Mouse (Mus musculus) hindbrain, embryonic 12.5 days (tissue): ENCODE data around the gene Taf9b. TPM values are rescaled to one million over a fixed set of nuclear protein-coding genes. Genes with fewer than 3 reads are reported as not detected.
"Not testable (repeated sequence)": the region's sequence is repeated elsewhere in the genome, so short reads cannot be mapped to it uniquely, and the experiment has no call there.

Experiments used
- ATAC-seq: fragments of 200-750 bp; cut with Nextera tagmentation; 2 replicates; pipeline ENCODE4 v1.8.0; 2017; ENCODE audit warnings: moderate TSS enrichment; ENCODE audit not compliant: low FRiP score
- H3K27ac ChIP-seq: fragments of 300-500 bp; sonication (generic); 2 replicates; pipeline ENCODE4 v1.5.1; 2016; ENCODE audit warnings: mild to moderate bottlenecking
- H3K27me3 ChIP-seq: fragments of 300-500 bp; sonication (generic); 2 replicates; pipeline ENCODE4 v1.6.1; 2016; ENCODE audit warnings: mild to moderate bottlenecking
- H3K36me3 ChIP-seq: fragments of 300-500 bp; sonication (generic); 2 replicates; pipeline ENCODE4 v1.6.1; 2016; ENCODE audit warnings: mild to moderate bottlenecking
- H3K4me1 ChIP-seq: fragments of 300-500 bp; sonication (generic); 2 replicates; pipeline ENCODE4 v1.6.1; 2016
- H3K4me2 ChIP-seq: fragments of 300-500 bp; sonication (generic); replicated peaks from 2 replicates; pipeline ENCODE4 v1.6.1; 2016; ENCODE audit warnings: mild to moderate bottlenecking
- H3K4me3 ChIP-seq: fragments of 300-500 bp; sonication (generic); 2 replicates; pipeline ENCODE4 v1.5.1; 2016; ENCODE audit warnings: mild to moderate bottlenecking
- H3K9ac ChIP-seq: fragments of 300-500 bp; sonication (generic); 2 replicates; pipeline ENCODE4 v1.6.1; 2016; ENCODE audit warnings: mild to moderate bottlenecking, moderate library complexity
- H3K9me3 ChIP-seq: fragments of 300-500 bp; sonication (generic); replicated peaks from 2 replicates; pipeline ENCODE4 v1.6.1; 2016; ENCODE audit warnings: mild to moderate bottlenecking
- WGBS: fragments of 180-500 bp; shearing (Covaris S2); methylation state at CpG from one replicate; pipeline ENCODE4 v1.1.7; 2016; 5-methylcytosine and 5-hydroxymethylcytosine counted together
- polyA plus RNA-seq: library from polyadenylated mRNA; unstranded; fragments of >200 nt; fragmentation: Nextera tagmentation; extraction: Ambion mirVana; gene quantifications from 2 replicates; pipeline ENCODE4 v1.2.1, GENCODE M21; 2016

Gene Taf9b
- 13.8 and 13.9 TPM in 2 replicates for polyA plus RNA-seq

DNA sequence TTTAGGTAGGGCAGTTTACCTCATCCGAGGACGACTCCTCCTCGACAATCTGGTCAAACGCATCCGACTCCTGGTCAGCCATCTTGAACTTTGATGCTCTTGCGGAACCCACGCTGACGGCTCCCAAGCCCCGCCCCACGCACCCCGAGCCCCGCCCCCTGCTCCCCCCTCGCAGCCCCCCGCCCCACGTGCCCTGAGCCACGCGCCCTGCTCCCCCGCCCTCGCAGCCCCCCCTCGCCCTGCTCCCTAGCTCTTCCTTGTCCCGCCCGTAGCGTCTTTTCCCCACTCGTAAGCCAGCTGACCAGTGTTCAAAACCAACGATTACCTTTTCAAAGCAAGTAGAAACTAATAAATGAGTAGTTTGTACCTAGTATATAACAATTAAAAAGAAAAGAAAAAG is at the start of gene Taf9b:
Gene Taf9b, minus strand, starts transcription at position 101 of the 400 bp plus-strand sequence.
- H3K27me3 ChIP-seq, result no peaks in the 10 kb centered on the region
- ATAC-seq, result no peak
- H3K4me3 ChIP-seq, result peak within 1 kb of the TSS; percentile 52; the same call in 1 of the 2 replicates
- no peak within 1 kb of the TSS for H3K27ac ChIP-seq
- no peak within 1 kb of the TSS for H3K9ac ChIP-seq
- H3K4me1 ChIP-seq, result no peaks in the 10 kb centered on the region
- no peaks in the 10 kb centered on the region for H3K36me3 ChIP-seq
- WGBS, result 91% methylated on average over 16 of the region's 25 CpGs
- no peaks in the 10 kb centered on the region for H3K9me3 ChIP-seq
- peak within 1 kb of the TSS; percentile 50 for H3K4me2 ChIP-seq

DNA sequence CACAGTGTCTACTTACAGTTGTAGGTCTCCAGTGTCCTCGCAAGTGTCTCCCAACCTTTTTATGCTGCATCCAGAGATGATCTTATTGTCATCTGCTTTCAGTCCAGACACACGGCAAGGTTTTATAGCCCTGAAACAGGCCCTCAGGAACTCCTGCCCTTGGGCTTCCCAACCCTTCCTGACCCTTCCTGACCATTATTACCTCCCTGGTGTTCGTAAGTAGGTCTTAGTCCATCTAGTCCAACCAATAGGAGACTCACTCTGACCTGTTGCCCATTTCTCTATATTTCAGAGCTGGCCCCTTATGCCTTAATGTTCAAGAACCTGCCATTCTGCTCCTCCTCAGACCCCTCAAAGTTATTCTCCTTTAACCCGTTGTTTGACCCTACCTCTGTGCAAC is 34.3 kb upstream of the Taf9b start, which contains the start of gene Fnd3c2:
Gene Fnd3c2, minus strand, starts transcription at position 101 of the 400 bp plus-strand sequence.
- H3K4me3 ChIP-seq, result no peak within 1 kb of the TSS
- H3K4me2 ChIP-seq, result no peak within 1 kb of the TSS
- no peaks in the 10 kb centered on the region for H3K4me1 ChIP-seq
- WGBS, result 91% methylated on average over 4 of the region's 4 CpGs
- H3K9me3 ChIP-seq, result no peaks in the 10 kb centered on the region
- no peak within 1 kb of the TSS for H3K27ac ChIP-seq
- no peak within 1 kb of the TSS for H3K9ac ChIP-seq
- no peaks in the 10 kb centered on the region for H3K36me3 ChIP-seq
- H3K27me3 ChIP-seq, result no peaks in the 10 kb centered on the region
- no peak for ATAC-seq

DNA sequence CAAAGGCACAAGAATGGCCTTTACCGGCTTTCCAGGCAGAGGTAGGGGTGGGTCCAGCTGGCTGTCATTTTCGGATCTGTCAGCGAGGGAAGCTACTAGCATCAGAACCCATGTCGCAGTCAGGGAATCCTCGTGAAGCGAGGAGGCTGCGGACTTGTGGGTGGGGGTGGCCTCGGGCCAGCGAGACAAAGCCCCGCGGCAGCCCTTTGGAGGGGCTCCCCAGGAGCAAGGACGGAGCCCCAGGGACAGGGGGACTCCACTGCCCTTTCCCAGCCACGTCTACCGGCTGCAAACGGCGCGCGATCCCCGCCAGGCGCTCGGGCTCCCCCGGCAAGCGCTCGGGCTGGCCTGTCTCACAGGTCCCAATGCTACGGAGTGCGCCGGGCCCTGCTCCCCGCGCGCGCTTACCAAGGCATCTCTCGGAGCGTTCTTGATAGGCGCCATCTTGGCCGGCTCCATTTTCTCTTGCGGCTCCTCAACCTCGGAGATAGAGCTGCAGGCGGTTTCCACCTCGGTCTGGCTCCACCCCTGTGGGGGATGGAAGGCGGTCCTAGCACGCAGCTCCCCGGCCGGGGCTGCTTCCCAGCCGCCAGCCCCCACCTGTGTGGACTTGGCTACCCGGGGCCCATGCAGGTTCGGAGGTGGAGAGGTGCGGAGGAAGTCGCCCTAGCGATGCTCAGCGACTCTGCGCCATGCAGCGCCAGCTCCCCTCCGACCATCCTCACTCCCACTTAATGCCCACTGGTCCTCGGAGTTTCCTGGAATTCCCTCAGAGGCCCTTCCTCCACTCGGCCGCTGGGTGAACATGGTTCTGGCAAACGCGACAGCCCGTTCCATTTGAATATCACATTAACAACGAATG is 1.6 kb downstream of the Taf9b start:
- peak overlapping the region; percentile 50 for H3K4me2 ChIP-seq
- H3K36me3 ChIP-seq, result no peaks in the 10 kb centered on the region
- WGBS, result 24% methylated on average over 60 of the region's 60 CpGs
- H3K9me3 ChIP-seq, result no peaks in the 10 kb centered on the region
- peak overlapping the region; percentile 52 for H3K4me3 ChIP-seq
- H3K9ac ChIP-seq, result peak overlapping the region; percentile 70
- H3K27me3 ChIP-seq, result no peaks in the 10 kb centered on the region
- no peaks in the 10 kb centered on the region for H3K4me1 ChIP-seq
- H3K27ac ChIP-seq, result peak overlapping the region; percentile 82
- peak; percentile 94 for ATAC-seq

DNA sequence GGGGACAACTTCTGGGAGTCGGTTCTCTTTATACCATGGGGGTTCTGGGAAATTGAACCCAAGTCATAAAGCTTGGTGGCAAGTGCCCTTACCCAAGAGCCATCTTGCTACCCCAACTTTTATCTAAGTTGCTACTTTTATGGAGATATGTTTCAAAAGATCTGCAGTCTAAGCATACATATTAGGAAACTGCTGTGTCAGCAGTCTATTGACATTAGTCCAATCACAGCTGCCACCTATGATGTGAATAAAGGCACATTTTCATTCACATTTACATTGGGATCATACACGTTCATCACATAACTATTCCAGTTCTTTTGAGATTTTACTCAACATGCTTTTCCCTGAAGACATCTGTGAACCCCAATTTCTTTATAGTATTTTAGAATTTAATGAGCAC is 11.9 kb downstream of the Taf9b start:
- Histone ChIP-seq H3K4me1 (no peaks in the 10 kb centered on the region), H3K4me2 (no peak overlapping the region), H3K9ac (no peak overlapping the region), H3K4me3 (no peak overlapping the region), H3K27me3 (no peaks in the 10 kb centered on the region), H3K9me3 (no peaks in the 10 kb centered on the region), H3K27ac (no peak overlapping the region), H3K36me3 (no peaks in the 10 kb centered on the region)
- no peak for ATAC-seq
- WGBS, result 89% methylated on average over 2 of the region's 2 CpGs

DNA sequence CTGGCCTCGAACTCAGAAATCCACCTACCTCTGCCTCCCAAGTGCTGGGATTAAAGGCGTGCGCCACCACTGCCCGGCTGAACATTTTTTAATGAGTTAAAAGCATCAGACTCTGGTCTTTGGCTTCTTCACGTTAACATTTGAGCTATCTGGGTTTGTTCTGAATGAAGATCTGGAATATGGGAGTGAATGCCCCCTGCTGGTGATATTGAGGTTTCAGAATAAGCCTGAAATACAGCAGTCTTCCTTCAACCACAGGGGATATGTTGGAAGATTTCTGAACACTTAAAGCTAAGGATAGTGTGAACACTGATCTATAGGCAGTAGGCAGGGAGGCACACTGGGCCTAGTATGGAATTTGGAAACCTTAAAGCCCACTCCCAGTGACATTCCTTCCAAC is 22.1 kb downstream of the Taf9b start:
- Histone ChIP-seq H3K4me1 (no peaks in the 10 kb centered on the region), H3K9me3 (no peaks in the 10 kb centered on the region), H3K27me3 (no peaks in the 10 kb centered on the region), H3K36me3 (peaks cover 36% of the 10 kb centered on the region; the same call in 1 of the 2 replicates), H3K27ac (no peak overlapping the region), H3K4me3 (no peak overlapping the region), H3K4me2 (no peak overlapping the region), H3K9ac (no peak overlapping the region)
- 83% methylated on average over 5 of the region's 5 CpGs for WGBS
- ATAC-seq, result no peak

DNA sequence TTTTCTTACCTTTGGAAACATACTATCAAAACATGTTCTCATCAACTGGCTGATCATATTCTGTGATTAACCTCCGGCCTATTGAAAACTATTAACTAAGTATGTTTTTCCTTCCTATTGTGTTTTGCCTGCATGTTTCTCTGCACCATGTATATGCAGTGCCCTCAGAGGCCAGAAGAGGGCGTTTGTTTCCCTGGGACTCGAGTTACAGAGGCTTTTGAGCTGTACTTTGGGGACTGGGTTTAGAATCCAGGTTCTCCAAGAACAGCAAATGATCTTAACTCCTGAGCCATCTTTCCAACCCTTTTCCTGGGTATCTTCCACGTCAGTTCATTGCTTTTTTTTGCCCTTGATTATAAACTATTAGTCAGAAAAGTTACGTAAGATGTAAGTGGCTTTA is 23.6 kb downstream of the Taf9b start:
- no peak for ATAC-seq
- Histone ChIP-seq H3K4me1 (no peaks in the 10 kb centered on the region), H3K27me3 (no peaks in the 10 kb centered on the region), H3K9ac (no peak overlapping the region), H3K9me3 (no peaks in the 10 kb centered on the region), H3K36me3 (peaks cover 29% of the 10 kb centered on the region; the same call in 1 of the 2 replicates), H3K27ac (no peak overlapping the region), H3K4me3 (no peak overlapping the region), H3K4me2 (no peak overlapping the region)
- WGBS, result 67% methylated on average over 5 of the region's 5 CpGs

DNA sequence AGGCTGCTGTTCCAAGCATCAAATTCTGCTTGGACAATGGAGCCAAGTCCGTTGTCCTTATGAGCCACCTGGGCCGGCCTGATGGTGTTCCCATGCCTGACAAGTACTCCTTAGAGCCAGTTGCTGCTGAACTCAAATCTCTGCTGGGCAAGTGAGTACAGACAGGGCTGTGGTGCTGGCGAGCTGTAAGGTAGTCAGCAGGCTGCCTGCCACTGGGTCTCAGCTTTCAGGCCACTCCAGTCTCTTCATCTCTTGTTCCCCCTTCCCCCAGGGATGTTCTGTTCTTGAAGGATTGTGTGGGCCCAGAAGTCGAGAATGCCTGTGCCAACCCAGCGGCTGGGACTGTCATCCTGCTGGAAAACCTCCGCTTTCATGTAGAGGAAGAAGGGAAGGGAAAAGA is 26.6 kb downstream of the Taf9b start:
- H3K27ac ChIP-seq, result not testable (repeated sequence)
- WGBS, result 91% methylated on average over 6 of the region's 6 CpGs
- peaks cover 15% of the 10 kb centered on the region; the same call in 1 of the 2 replicates for H3K36me3 ChIP-seq

DNA sequence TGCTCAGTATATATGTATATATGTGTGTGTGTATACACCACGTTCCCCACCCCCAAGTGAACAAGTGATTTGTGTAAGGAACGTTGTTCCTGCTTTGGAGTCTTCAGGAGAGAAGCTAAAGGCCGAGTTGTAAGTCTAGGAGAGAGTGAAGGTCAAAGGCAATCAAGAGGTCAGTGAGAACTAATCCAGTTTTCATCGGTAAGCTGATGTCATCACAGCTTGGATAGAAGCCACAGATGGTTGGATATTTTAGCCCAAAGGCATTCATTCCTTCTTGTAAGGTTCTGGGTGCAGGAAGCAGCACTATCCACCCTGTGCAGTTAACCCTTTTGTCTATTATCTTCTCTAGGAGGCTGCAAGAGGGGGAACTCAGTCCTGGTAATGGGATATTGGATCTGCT is 30.9 kb downstream of the Taf9b start:
- ATAC-seq, result no peak

More for the DNA sequence above, 26.6 kb downstream of the Taf9b start:
- H3K9ac ChIP-seq, ATAC-seq, H3K4me2 ChIP-seq, H3K4me3 ChIP-seq, H3K4me1 ChIP-seq, H3K9me3 ChIP-seq, H3K27me3 ChIP-seq: not testable (repeated sequence)

DNA sequence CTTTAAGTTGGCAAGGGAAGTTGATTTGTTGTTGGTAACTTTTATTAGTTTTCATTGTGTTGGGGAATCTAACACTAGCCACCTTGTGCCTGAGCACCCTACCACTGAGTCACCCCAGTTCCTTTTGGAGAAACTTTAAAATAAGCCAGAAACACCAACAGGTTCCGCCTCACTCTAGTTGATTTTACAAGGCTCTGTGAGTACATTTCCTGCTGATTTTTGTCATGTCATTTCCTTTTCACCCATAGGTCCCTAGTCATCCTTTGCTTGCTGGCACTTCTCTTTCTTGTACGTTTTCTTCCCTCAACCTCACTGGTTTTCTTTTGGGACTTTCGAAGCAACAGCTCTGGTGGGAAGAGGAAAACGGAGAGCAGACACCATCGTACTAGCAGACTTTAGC is 31.6 kb downstream of the Taf9b start:
- peaks cover 12% of the 10 kb centered on the region for H3K4me1 ChIP-seq
- H3K27me3 ChIP-seq, result no peaks in the 10 kb centered on the region
- H3K36me3 ChIP-seq, result 0 out of 2 replicates have a peak, but pooled peaks cover 5% of the 10 kb centered on the region
- H3K27ac ChIP-seq, result no peak overlapping the region
- WGBS, result 59% methylated on average over 5 of the region's 5 CpGs
- no peak overlapping the region for H3K9ac ChIP-seq
- H3K4me2 ChIP-seq, result peak overlapping the region; percentile 67
- H3K4me3 ChIP-seq, result peak overlapping the region; percentile 47; the same call in 1 of the 2 replicates
- H3K9me3 ChIP-seq, result no peaks in the 10 kb centered on the region
- no peak for ATAC-seq

More for the DNA sequence above, 30.9 kb downstream of the Taf9b start:
- Histone ChIP-seq H3K36me3 (peaks cover 8% of the 10 kb centered on the region; the same call in 1 of the 2 replicates), H3K4me1 (peaks cover 12% of the 10 kb centered on the region), H3K4me2 (peak overlapping the region; percentile 24), H3K27me3 (no peaks in the 10 kb centered on the region), H3K9ac (no peak overlapping the region), H3K4me3 (no peak overlapping the region), H3K9me3 (no peaks in the 10 kb centered on the region), H3K27ac (no peak overlapping the region)
- WGBS, result 40% methylated on average over 4 of the region's 4 CpGs

DNA sequence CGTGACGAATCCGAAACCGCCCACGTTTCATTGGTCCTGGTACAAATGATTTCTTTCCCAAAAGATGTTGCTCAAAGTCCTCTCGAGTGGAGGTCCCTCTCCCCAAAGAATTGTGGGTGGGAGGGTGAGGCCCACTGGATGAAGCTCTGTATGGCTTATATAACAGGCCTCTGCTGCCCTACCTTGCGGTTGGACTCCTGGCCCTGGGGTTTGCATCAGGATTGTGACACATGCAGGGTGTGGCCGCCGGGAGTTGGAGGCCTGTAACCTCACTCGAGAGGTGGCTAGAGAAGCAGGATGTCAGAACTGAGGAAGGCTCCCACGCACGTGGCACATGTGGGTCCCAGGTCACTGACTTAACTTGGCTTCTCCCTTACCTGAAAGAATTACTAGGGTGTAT is 33.2 kb downstream of the Taf9b start:
- H3K9me3 ChIP-seq, result no peaks in the 10 kb centered on the region
- WGBS, result 28% methylated on average over 12 of the region's 12 CpGs
- peaks cover 12% of the 10 kb centered on the region for H3K4me1 ChIP-seq
- no peaks in the 10 kb centered on the region for H3K36me3 ChIP-seq
- H3K4me2 ChIP-seq, result peak overlapping the region; percentile 67
- H3K27me3 ChIP-seq, result no peaks in the 10 kb centered on the region
- peak overlapping the region; percentile 47 for H3K4me3 ChIP-seq
- ATAC-seq, result no peak
- peak overlapping the region; percentile 53 for H3K9ac ChIP-seq
- peak overlapping the region; percentile 66 for H3K27ac ChIP-seq

DNA sequence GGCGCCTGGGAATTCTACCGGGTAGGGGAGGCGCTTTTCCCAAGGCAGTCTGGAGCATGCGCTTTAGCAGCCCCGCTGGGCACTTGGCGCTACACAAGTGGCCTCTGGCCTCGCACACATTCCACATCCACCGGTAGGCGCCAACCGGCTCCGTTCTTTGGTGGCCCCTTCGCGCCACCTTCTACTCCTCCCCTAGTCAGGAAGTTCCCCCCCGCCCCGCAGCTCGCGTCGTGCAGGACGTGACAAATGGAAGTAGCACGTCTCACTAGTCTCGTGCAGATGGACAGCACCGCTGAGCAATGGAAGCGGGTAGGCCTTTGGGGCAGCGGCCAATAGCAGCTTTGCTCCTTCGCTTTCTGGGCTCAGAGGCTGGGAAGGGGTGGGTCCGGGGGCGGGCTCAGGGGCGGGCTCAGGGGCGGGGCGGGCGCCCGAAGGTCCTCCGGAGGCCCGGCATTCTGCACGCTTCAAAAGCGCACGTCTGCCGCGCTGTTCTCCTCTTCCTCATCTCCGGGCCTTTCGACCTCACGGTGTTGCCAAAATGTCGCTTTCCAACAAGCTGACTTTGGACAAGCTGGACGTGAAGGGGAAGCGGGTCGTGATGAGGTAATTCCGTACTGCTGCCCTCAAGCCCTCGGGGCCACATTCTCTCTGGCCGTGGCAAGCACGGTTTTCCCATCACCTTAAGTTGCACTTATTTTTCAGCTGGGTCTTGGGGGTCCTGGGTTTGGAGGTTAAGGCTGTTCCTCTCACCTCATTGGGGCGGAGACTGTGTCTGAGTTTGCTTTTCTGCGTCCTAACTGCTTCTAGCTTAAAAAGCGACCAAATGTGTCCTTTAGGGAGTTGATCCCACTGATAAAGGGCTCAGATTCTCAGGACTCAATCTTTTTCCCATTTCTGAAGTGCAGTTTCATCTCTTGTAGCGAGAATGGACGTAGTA is 34.0 kb downstream of the Taf9b start, which contains the start of gene Pgk1:
Gene Pgk1, plus strand, starts transcription at position 388 of the 937 bp plus-strand sequence.
- ATAC-seq, result peak; percentile 98
- 16% methylated on average over 53 of the region's 55 CpGs for WGBS
- H3K4me3 ChIP-seq, result peak within 1 kb of the TSS; percentile 47
- no peaks in the 10 kb centered on the region for H3K27me3 ChIP-seq
- no peaks in the 10 kb centered on the region for H3K9me3 ChIP-seq
- H3K36me3 ChIP-seq, result no peaks in the 10 kb centered on the region
- peak within 1 kb of the TSS; percentile 53 for H3K9ac ChIP-seq
- peak within 1 kb of the TSS; percentile 88 for H3K27ac ChIP-seq
- H3K4me2 ChIP-seq, result peak within 1 kb of the TSS; percentile 67
- H3K4me1 ChIP-seq, result peaks cover 12% of the 10 kb centered on the region

DNA sequence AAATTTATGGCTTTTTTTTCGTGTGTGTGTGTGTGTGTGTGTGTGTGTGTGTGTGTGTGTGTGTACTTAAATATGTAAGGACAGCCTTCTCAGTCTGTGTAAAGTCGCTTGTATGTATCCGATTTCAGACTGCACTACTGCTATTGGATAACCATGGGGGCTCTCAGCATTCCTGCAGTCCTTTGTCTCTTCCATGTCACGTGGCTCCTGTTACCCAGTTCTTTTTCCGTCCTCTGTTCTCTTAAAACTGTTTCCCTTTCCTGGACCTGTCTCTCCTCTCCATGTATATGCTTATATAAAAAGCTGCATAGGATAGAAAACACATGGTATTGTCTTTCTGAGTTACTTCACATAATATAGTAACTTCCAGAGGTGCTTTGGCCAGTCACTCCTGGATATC is 35.3 kb downstream of the Taf9b start:
- Histone ChIP-seq H3K27me3 (no peaks in the 10 kb centered on the region), H3K9ac (no peak overlapping the region), H3K9me3 (no peaks in the 10 kb centered on the region), H3K4me3 (no peak overlapping the region), H3K27ac (peak overlapping the region; percentile 88), H3K4me2 (peak overlapping the region; percentile 22; the same call in 1 of the 2 replicates), H3K36me3 (no peaks in the 10 kb centered on the region), H3K4me1 (peaks cover 12% of the 10 kb centered on the region)
- peak; percentile 27 for ATAC-seq
- 6% methylated on average over 5 of the region's 5 CpGs for whole genome bisulfite sequencing
